Mouse (Mus musculus) lung, adult 2 months (tissue): ENCODE results near the gene Itga7. TPM values are rescaled to one million over a fixed set of nuclear protein-coding genes. Genes with fewer than 3 reads are reported as not detected.
"Not testable (repeated sequence)": the region's sequence is repeated elsewhere in the genome, so short reads cannot be mapped to it uniquely, and the experiment has no call there.

Experiments used
- DNase-seq: peaks from one replicate; pipeline ENCODE4 v3.0.0; 2022
- H3K4me1 ChIP-seq: fragments of 200-500 bp; 2 replicates; pipeline ENCODE4 v1.6.1; 2011; ENCODE audit warnings: low read length; ENCODE audit not compliant: control insufficient read depth, insufficient read depth
- H3K4me3 ChIP-seq: fragments of 200-500 bp; replicated peaks from 2 replicates; pipeline ENCODE3; 2011; ENCODE audit warnings: low read depth, mild to moderate bottlenecking, control low read depth, low read length; ENCODE audit errors: extremely low read depth
- CTCF ChIP-seq: fragments of 200-500 bp; IDR thresholded peaks from 2 replicates; pipeline ENCODE4 v1.5.1; 2011; ENCODE audit warnings: mild to moderate bottlenecking, low read length, control low read depth; ENCODE audit not compliant: insufficient read depth
- POLR2A ChIP-seq: fragments of 200-500 bp; IDR thresholded peaks from 2 replicates; pipeline ENCODE4 v1.6.1; 2011; ENCODE audit warnings: low read depth, mild to moderate bottlenecking, control low read depth, low read length, borderline replicate concordance; ENCODE audit errors: extremely low read depth
- WGBS: fragments of 180-500 bp; shearing (Covaris S2); methylation state at CpG from one replicate; pipeline ENCODE4 v1.1.7; 2018; 5-methylcytosine and 5-hydroxymethylcytosine counted together
- polyA plus RNA-seq: library from polyadenylated mRNA; depleted of rRNA; stranded (reverse); fragments of >200 nt; gene quantifications from 2 replicates; pipeline ENCODE4 v1.2.3, GENCODE M21; 2012

Itga7 gene
- polyA plus RNA-seq, 1 experiment: 37.6 TPM

GRCm38 (mm10) chr10:128970740-128971250 lies 37.2 kb downstream of the Itga7 start:
- TF ChIP-seq POLR2A (no peak), CTCF (no peak)
- H3K4me1 ChIP-seq: peaks cover 3% of the 10 kb centered on the region; the same call in 1 of the 2 replicates
- 40% methylated on average over 1 of the region's 1 CpGs for WGBS
- DNase-seq: no peak
- H3K4me3 ChIP-seq: no peak overlapping the region

- peaks cover 1% of the 10 kb centered on the region; the same call in 1 of the 2 replicates for H3K4me1 ChIP-seq
- WGBS: 80% methylated on average over 4 of the region's 4 CpGs
- TF ChIP-seq CTCF (no peak), POLR2A (no peak)
- no peak for DNase-seq
- H3K4me3 ChIP-seq: no peak overlapping the region
Measured at GRCm38 (mm10) chr10:128972841-128973240, 39.2 kb downstream of the Itga7 start.

- 72% methylated on average over 3 of the region's 3 CpGs for WGBS
- no peak for DNase-seq
- Histone ChIP-seq H3K4me1 (0 out of 2 replicates have a peak, but pooled peaks cover 2% of the 10 kb centered on the region), H3K4me3 (no peak overlapping the region)
- TF ChIP-seq POLR2A: no peak
- TF ChIP-seq CTCF: no peak
Measured at GRCm38 (mm10) chr10:128976395-128976794, 42.8 kb downstream of the Itga7 start.

GRCm38 (mm10) chr10:128977522-128978114 lies 44.0 kb downstream of the Itga7 start:
- H3K4me1 ChIP-seq: 0 out of 2 replicates have a peak, but pooled peaks cover 2% of the 10 kb centered on the region
- no peak for DNase-seq
- H3K4me3 ChIP-seq: no peak overlapping the region
- 21% methylated on average over 9 of the region's 9 CpGs for WGBS
- TF ChIP-seq POLR2A (no peak), CTCF (peak; percentile 76)

GRCm38 (mm10) chr10:128980644-128981365 lies 47.2 kb downstream of the Itga7 start:
- H3K4me1 ChIP-seq: 0 out of 2 replicates have a peak, but pooled peaks cover 2% of the 10 kb centered on the region
- DNase-seq: peak; percentile 25
- 50% methylated on average over 3 of the region's 3 CpGs for WGBS
- TF ChIP-seq POLR2A (no peak), CTCF (no peak)
- H3K4me3 ChIP-seq: no peak overlapping the region

- DNase-seq, H3K4me3 ChIP-seq, H3K4me1 ChIP-seq: not testable (repeated sequence)
- 81% methylated on average over 1 of the region's 1 CpGs for WGBS
Measured at GRCm38 (mm10) chr10:128989131-128989530, 55.5 kb downstream of the Itga7 start, which contains the start of gene Olfr9. Olfr9 (plus strand) TSS chr10:128989431.

GRCm38 (mm10) chr10:128990129-128990850 lies 56.7 kb downstream of the Itga7 start:
- 52% methylated on average over 7 of the region's 10 CpGs for WGBS
- H3K4me1 ChIP-seq, H3K4me3 ChIP-seq, DNase-seq: not testable (repeated sequence)

GRCm38 (mm10) chr10:128990994-128991393 lies 57.4 kb downstream of the Itga7 start:
- DNase-seq: no peak
- TF ChIP-seq CTCF (no peak), POLR2A (no peak)
- Histone ChIP-seq H3K4me3 (no peak overlapping the region), H3K4me1 (no peaks in the 10 kb centered on the region)

GRCm38 (mm10) chr10:128995796-128996195 lies 62.2 kb downstream of the Itga7 start:
- WGBS: 97% methylated on average over 1 of the region's 1 CpGs
- H3K4me1 ChIP-seq: no peaks in the 10 kb centered on the region
- H3K4me3 ChIP-seq: no peak overlapping the region
- TF ChIP-seq CTCF (no peak), POLR2A (no peak)
- no peak for DNase-seq
